Mouse (Mus musculus) thymus, postnatal 36 days (tissue): Measurements from ENCODE around the gene Adamts4.

Experiments used
- DNase-seq, 2 experiments: peaks; one replicate each; pipeline ENCODE4 v3.0.0; 2022; ENCODE audit warnings: mixed read lengths in 2 of 2

Gene Adamts4

GRCm38 (mm10) chr1:171256095-171256818 is 6.0 kb downstream of the Adamts4 start:
- DNase-seq = no peak

GRCm38 (mm10) chr1:171256937-171257548 is 6.8 kb downstream of the Adamts4 start:
- peak; percentile 46 to 49 for DNase-seq

DNA sequence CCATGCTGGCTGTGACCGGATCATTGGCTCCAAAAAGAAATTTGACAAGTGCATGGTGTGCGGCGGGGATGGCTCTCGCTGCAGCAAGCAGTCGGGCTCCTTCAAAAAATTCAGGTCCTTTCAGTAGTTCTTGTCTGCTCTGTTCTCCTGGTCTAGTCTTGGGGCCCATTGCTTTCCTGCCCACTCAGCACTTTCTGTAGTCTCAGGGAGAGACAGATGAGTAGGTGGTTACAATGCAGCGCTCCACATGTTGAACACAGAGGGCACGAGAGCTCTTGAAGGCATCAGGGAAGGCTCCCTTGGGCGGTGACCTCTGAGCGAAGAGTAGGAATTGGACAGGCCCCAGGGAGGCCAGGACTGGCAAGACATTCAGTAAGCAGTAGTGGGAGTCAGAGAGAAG is 7.6 kb downstream of the Adamts4 start:
- no peak for DNase-seq

DNA sequence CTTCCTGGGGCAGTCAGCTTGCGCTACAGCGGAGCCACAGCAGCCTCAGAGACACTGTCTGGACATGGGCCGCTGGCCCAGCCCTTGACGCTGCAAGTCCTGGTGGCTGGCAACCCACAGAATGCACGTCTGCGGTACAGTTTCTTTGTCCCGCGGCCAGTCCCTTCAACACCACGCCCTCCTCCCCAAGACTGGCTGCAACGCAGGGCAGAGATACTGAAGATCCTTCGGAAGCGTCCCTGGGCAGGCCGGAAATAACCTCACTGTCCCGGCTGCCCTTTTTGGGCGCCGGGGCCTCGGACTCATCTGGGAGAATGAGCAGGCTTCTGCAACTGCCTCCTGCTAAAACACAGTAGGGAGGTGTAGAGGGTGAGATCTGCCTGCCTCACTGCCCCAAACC is 8.7 kb downstream of the Adamts4 start:
- DNase-seq = no peak

DNA sequence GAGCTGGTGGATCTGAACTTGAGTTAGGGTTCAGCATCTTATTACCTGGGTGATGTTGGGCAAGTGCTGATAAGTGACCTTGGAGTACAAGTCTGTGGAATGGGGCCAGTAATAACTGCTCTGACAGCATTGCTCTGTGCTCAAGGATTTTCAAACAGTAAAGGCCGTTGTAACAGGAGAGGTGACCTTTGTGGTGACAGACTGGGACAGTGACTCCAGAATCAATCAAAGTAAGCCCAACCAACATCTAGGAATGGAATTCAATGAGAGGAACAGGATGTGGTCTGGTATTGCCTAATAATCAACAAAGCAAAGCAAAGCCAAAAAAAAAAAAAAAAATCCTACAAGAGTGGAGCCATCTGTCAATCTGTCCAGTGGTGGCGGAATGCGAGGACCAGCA is 10.1 kb downstream of the Adamts4 start:
- no peak for DNase-seq

DNA sequence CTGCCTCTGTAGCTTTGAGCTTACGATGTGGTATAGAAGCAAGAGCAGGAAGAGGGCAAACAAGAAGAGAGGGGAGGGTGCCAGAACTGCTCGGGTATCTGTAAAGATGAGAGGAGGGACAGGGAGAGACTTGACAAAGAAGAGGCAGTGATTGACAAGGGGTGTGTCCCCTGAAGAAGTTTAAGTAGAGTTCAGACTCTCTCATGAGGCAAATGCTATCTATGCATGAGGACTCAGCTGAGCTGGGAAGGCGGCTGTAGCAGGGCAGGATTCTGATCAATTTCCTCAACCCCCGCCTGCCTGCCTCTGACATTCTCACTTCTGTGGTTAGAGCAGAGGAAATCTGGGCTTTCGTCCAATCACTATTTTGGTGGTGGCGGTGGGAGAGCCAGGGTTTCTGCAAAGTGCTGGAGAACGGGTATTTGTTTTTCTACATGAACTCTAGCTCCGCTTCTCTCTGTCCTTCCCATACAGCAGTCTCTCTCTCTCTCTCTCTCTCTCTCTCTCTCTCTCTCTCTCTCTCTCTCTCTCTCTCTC is 12.4 kb downstream of the Adamts4 start:
- DNase-seq = no peak

GRCm38 (mm10) chr1:171263185-171263611 is 13.0 kb downstream of the Adamts4 start:
- no peak for DNase-seq

GRCm38 (mm10) chr1:171263666-171264461 is 13.6 kb downstream of the Adamts4 start:
- DNase-seq = no peak

DNA sequence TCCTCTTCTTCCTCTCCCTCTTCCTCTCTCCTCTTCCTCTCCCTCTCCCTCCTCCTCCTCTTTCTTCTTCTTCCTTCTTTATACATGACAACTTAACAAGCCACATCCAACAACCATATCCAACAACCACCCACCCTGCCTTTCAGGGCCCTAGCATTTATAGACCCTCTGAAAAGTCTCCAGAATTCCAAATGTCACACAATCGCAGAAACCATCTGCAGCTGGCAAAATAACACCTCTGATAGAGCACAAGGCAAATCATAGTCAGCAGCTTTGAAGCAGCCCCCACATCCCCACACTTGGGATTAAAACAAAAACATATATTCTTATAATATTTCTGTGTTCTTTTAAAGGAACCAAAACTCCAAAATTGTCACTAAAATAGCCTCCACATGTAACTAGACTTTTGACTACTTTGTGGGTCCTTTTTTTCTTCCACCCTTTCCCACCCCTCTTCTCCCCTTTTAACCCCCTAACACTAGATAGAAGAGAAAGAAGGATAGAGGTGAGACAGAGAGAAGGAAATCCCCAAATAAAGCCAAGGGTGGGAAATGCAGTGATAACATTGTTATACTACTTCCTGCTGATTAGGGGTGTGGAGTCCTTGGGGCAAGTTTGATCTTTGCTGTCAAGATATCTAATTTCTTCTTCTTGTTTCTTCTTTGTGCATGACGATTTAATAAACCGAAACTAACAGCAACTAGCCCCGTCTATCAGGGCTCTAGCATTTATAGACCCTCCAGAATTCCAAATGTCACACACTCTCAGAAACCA is 15.9 kb downstream of the Adamts4 start:
- no peak for DNase-seq

DNA sequence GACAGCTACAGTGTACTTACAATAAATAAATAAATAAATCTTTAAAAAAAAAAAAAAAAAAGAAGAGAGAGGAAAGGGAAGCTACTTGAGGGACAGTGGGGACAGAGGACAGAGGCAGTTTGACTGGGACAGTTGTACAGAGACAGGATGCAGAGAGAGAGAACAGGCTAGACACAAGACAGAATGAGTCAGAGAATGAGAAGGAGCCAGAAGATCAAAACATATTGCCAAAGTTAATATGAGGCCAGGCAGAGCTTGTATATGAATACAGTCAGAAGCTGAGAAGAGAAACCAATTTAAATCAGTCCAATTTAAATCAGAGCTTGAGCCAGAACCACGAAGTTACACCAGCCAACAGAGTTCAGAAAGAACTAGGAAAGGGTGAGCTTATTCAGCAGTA is 18.1 kb downstream of the Adamts4 start:
- no peak for DNase-seq

GRCm38 (mm10) chr1:171269848-171270572 is 19.8 kb downstream of the Adamts4 start, which contains the start of gene B4galt3:
B4galt3 (plus strand) TSS chr1:171270328.
- DNase-seq = peak; percentile 98 to 99

DNA sequence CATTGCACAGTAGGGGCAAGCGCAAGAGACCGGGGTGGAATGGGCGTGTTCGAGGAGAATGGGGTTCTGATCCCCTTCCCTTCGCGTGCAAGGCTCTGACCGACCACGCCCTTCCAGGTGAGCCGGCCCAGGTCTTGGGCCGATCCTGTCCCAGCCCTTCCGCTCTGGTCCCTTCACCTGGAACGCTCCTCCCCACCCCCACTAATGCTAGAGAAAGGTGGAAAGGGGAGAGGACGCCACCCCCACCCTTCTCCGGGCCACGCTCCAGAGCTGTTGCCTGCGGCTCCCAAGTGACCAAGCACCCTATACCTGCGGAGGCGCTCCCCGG is 20.3 kb downstream of the Adamts4 start:
- DNase-seq = no peak

DNA sequence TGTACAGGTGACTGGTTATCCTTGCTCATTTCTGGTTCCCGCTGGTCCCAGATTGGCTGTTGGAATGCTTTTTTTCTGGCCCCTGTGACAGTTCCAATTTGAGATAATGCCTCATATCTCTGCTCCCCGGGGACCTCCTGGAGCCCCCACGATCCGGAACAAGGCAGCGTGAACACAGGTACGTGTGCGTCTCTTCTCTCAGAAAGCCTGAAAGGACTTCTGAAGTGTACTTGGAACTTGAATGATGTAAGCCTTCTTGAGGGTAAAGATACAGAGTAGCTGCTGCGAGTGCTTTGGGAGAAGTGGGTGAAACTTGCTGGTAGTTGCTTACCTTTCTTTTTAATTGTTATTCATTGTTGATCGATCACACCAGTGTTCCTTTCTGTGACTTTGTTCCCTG is 21.0 kb downstream of the Adamts4 start:
- DNase-seq = no peak

- no peak for DNase-seq
Measured at GRCm38 (mm10) chr1:171271622-171272021, 21.4 kb downstream of the Adamts4 start.

DNA sequence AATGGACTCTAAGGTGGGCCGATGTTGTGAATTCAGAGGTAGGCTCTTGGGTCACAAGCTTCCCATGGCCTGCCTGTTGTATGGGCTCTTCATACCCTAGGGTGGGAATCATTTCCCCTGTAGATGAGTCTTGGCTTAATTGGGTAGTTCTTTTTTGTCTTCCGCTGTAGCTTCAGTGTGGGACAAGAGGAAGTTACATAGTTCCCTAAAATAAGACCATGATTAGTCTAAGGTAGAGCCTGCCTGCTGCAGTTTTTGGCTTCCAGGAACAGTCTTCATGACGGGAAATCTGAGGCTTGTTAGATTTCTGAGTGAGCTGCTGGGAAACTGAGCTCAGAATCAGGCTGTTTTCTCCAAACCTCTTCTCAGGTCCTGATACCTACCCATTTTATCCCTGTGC is 21.9 kb downstream of the Adamts4 start:
- DNase-seq = peak in 1 of 2 experiments; percentile 1

DNA sequence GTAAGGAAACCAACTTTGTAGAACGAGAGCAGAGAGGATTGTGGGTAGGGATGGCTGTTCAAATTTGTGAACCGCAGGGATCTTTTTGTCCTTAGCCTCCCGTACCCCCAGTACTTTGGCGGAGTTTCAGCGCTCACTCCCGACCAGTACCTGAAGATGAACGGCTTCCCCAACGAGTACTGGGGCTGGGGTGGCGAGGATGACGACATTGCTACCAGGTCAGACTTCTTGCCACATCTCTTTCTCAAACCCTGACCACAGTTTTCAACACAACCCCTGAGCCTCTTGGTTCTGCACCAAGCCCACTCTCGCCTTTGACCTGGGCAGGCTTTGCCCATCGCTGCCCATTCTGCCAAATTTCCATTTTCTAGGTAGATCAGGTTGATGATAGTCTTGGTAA is 23.9 kb downstream of the Adamts4 start:
- DNase-seq = peak in 1 of 2 experiments; percentile 6

DNA sequence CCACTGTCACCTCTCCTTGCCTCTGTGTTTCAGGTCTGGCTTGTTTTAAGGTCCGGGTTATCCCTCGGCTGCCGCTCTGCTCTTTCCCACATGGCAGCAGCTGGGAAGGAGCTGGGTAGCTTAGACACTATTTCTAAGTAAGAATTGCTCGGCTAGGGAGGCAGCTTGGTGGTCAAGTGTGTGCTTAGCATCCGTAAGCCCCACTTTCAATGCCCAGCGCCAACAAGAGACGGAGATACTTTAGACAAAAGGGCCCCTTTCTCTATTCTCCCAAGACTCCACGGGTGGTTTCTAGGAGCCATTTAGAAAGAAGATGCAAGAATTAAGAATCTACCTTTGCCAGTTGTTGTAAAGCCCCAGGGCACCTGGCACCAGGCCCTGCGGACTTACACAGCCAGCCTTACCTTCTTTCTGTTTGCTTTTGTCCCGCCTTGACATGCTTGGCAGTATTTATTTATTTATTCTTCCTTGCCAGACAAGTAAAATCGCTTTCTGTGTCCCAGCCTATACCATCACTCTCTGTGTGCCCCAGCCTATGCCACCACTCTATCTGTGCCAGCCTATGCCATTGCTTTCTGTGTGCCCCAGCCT is 25.0 kb downstream of the Adamts4 start:
- DNase-seq = no peak

DNA sequence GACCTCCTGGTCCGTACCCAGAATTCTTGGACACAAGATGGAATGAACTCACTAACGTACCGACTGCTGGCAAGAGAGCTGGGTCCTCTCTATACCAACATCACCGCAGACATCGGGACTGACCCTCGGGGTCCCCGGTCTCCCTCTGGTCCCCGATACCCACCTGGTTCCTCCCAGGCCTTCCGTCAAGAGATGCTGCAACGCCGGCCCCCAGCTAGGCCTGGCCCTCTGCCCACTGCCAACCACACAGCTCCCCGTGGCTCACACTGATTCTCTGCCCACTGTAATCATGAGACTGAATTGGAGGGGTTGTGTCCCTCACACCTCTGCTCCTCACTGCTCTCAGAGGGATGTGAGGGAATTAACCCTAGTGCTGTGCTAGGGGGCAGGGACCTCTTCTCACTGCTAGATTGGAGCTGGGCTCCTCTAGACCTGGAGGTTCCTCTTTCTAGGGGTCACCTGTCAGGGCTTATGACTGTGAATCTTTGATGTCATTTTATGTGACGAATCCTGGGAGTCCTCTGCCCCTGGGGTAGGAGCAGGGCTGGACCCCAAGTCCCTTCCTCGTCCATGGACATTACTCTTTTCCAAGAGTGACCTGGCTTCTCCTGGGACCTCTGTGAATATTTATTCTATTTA is 26.0 kb downstream of the Adamts4 start:
- no peak for DNase-seq

DNA sequence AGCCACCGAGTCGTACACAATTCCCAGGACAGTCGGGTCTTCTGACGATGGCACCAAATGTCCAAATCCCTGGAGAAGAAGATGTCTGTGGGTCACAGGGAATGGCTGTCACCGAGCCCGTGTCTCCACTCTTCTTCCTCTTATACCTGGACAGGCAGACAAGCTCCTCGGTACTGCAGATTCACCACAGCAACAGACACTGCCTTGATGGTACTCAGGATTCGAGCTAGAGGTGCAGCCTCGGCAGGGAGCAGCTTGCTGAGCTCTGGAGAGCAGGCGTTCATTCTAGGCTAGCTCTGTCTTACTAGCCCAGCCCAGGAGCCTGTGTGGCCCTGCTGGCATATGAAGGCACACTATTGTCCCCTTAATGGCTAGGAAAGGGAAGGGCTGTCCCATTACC is 27.5 kb downstream of the Adamts4 start:
- DNase-seq = no peak

- no peak for DNase-seq
Measured at GRCm38 (mm10) chr1:171278436-171278835, 28.2 kb downstream of the Adamts4 start.
